In genomic region chr8:72654565-72655521, GRCm38 (mm10) we compare ENCODE assay signal across 8 mouse cellular contexts. TPM values are rescaled to one million over a fixed set of nuclear protein-coding genes. Genes with fewer than 3 reads are reported as not detected.
DNase-seq lines count a peak whose midpoint lies in the region; ATAC-seq lines count a peak whose summit lies in the region.

No protein-coding gene starts in this region.

- no peak overlapping the region; the same call in 1 of the 2 replicates for H3K4me2 ChIP-seq in hindbrain, embryonic 11.5 days (replicated peaks; ENCODE audit: low read depth, low read length)
- peak overlapping the region; percentile 37 for H3K4me2 ChIP-seq in liver, embryonic 11.5 days

- no peaks in the 10 kb centered on the region for H3K27me3 ChIP-seq in hindbrain, embryonic 11.5 days (ENCODE audit: control insufficient read depth, insufficient read depth, low read length)
- H3K27me3 ChIP-seq in liver, embryonic 11.5 days (replicated peaks; ENCODE audit: control insufficient read depth, insufficient read depth, low read length), result no peaks in the 10 kb centered on the region

- peak; percentile 48 to 62 for DNase-seq in cerebellum, postnatal 10 days
- no peak for DNase-seq in cerebellum, adult 8-10 months
- DNase-seq in 3134 (ENCODE audit: extremely low read depth, insufficient read length, low spot score), result peak; percentile 36
- peak; percentile 74 for DNase-seq in hindbrain, embryonic 11.5 days (ENCODE audit: low spot score)
- peak; percentile 57 for DNase-seq in liver, embryonic 11.5 days (ENCODE audit: low spot score)
- DNase-seq in B cell, adult 2 months, result no peak

- H3K9ac ChIP-seq in hindbrain, embryonic 11.5 days (ENCODE audit: low read depth, low read length), result peak overlapping the region; percentile 11; the same call in 1 of the 2 replicates
- 0 out of 2 replicates have a peak overlapping the region, but pooled peaks have one; percentile 4 for H3K9ac ChIP-seq in liver, embryonic 11.5 days (ENCODE audit: low read depth, low read length)

- H3K9me3 ChIP-seq in hindbrain, embryonic 11.5 days (ENCODE audit: control insufficient read depth, low read length), result no peaks in the 10 kb centered on the region
- no peaks in the 10 kb centered on the region for H3K9me3 ChIP-seq in liver, embryonic 11.5 days (ENCODE audit: control insufficient read depth, low read length)

- H3K4me1 ChIP-seq in hindbrain, embryonic 11.5 days (replicated peaks; ENCODE audit: control insufficient read depth, insufficient read depth, low read length), result no peaks in the 10 kb centered on the region
- H3K4me1 ChIP-seq in liver, embryonic 11.5 days (replicated peaks; ENCODE audit: control insufficient read depth, insufficient read depth, low read length), result peaks cover 11% of the 10 kb centered on the region

- WGBS in hindbrain, embryonic 11.5 days, result 20% methylated on average over 13 of the region's 13 CpGs
- WGBS in liver, embryonic 11.5 days, result 20% methylated on average over 13 of the region's 13 CpGs

- peak; percentile 85 for ATAC-seq in common myeloid progenitor, adult 5-6 weeks (replicated peaks; ENCODE audit: low read depth, poor library complexity, severe bottlenecking)
- peak; percentile 95 for ATAC-seq in hindbrain, embryonic 11.5 days (ENCODE audit: low FRiP score)
- peak; percentile 72 for ATAC-seq in liver, embryonic 11.5 days (replicated peaks; ENCODE audit: low FRiP score)
- peak; percentile 28; the same call in 1 of the 2 replicates for ATAC-seq in neutrophil, adult 5-6 weeks (ENCODE audit: extremely low read depth, insufficient number of reproducible peaks, low FRiP score, poor library complexity, severe bottlenecking)

- no peak overlapping the region for H3K4me3 ChIP-seq in hindbrain, embryonic 11.5 days (ENCODE audit: low read depth, low read length)
- H3K4me3 ChIP-seq in liver, embryonic 11.5 days (ENCODE audit: low read depth, low read length), result no peak overlapping the region

- peak overlapping the region; percentile 69 for H3K27ac ChIP-seq in hindbrain, embryonic 11.5 days (ENCODE audit: low read depth, low read length)
- H3K27ac ChIP-seq in liver, embryonic 11.5 days (ENCODE audit: low read depth, low read length), result peak overlapping the region; percentile 33; the same call in 1 of the 2 replicates

- no peaks in the 10 kb centered on the region for H3K36me3 ChIP-seq in hindbrain, embryonic 11.5 days (ENCODE audit: control insufficient read depth, insufficient read depth, low read length)
- H3K36me3 ChIP-seq in liver, embryonic 11.5 days (ENCODE audit: control insufficient read depth, insufficient read depth, low read length), result no peaks in the 10 kb centered on the region

RNA-seq across cellular contexts. Expression of gene Nwd1, which starts 8.3 kb away (rescaled TPM):
- total RNA-seq in common myeloid progenitor, adult 5-6 weeks (2017), result 5.6 and 9.1 TPM in 2 replicates
- 0.03 TPM in 1 of 2 replicates, not detected in the other for polyA plus RNA-seq in hindbrain, embryonic 11.5 days (2014; fragmentation: Nextera tagmentation; extraction: Ambion mirVana)
- polyA plus RNA-seq in liver, embryonic 11.5 days (2014; fragmentation: Nextera tagmentation; extraction: Ambion mirVana), result not detected in 2 replicates
- 0.12 TPM in 2 replicates for total RNA-seq in neutrophil, adult 5-6 weeks (2017)

Comparison
In these comparisons a context has a peak if more than half of its experiments do, and no peak if none do; other contexts are left out.
1. DNase-seq: peak in cerebellum, postnatal 10 days (2 of 2), 3134 (single experiment), hindbrain, embryonic 11.5 days (single experiment) and liver, embryonic 11.5 days (single experiment); none in cerebellum, adult 8-10 months (single experiment) and B cell, adult 2 months (0 of 2).
2. ATAC-seq: peak in every context shown above with its lines; median percentile 95 in hindbrain, embryonic 11.5 days; 85 in common myeloid progenitor, adult 5-6 weeks; 72 in liver, embryonic 11.5 days; 28 in neutrophil, adult 5-6 weeks.